Mouse (Mus musculus) liver, embryonic 15.5 days (tissue): Measurements from ENCODE around the gene Map4k2. TPM values are rescaled to one million over a fixed set of nuclear protein-coding genes. Genes with fewer than 3 reads are reported as not detected.

Source experiments
- ATAC-seq: fragments of 200-750 bp; cut with Nextera tagmentation; 2 replicates; pipeline ENCODE4 v1.8.0; 2017; ENCODE audit warnings: moderate number of reproducible peaks, mild to moderate bottlenecking, moderate library complexity; ENCODE audit not compliant: insufficient read depth
- H3K27ac ChIP-seq: fragments of 300-500 bp; sonication (generic); replicated peaks from 2 replicates; pipeline ENCODE4 v1.5.1; 2015; ENCODE audit warnings: mild to moderate bottlenecking, inconsistent platforms
- H3K27me3 ChIP-seq: fragments of 300-500 bp; sonication (generic); 2 replicates; pipeline ENCODE4 v1.6.1; 2015; ENCODE audit warnings: mild to moderate bottlenecking, inconsistent platforms
- H3K36me3 ChIP-seq: fragments of 300-500 bp; sonication (generic); replicated peaks from 2 replicates; pipeline ENCODE4 v1.6.1; 2015; ENCODE audit warnings: moderate library complexity, mild to moderate bottlenecking, inconsistent platforms
- H3K4me1 ChIP-seq: fragments of 300-500 bp; sonication (generic); replicated peaks from 2 replicates; pipeline ENCODE4 v1.6.1; 2015; ENCODE audit warnings: inconsistent platforms
- H3K4me2 ChIP-seq: fragments of 300-500 bp; sonication (generic); 2 replicates; pipeline ENCODE4 v1.6.1; 2015; ENCODE audit warnings: moderate library complexity, mild to moderate bottlenecking, inconsistent platforms
- H3K4me3 ChIP-seq: fragments of 300-500 bp; sonication (generic); replicated peaks from 2 replicates; pipeline ENCODE4 v1.5.1; 2015; ENCODE audit warnings: mild to moderate bottlenecking, inconsistent platforms
- H3K9ac ChIP-seq: fragments of 300-500 bp; sonication (generic); 2 replicates; pipeline ENCODE4 v1.6.1; 2015; ENCODE audit warnings: moderate library complexity, mild to moderate bottlenecking, inconsistent platforms
- H3K9me3 ChIP-seq: fragments of 300-500 bp; sonication (generic); replicated peaks from 2 replicates; pipeline ENCODE4 v1.6.1; 2016; ENCODE audit warnings: inconsistent platforms
- WGBS: fragments of 180-500 bp; shearing (Covaris S2); methylation state at CpG from one replicate; pipeline ENCODE4 v1.1.7; 2015; ENCODE audit warnings: mixed read lengths; ENCODE audit not compliant: insufficient replicate concordance; 5-methylcytosine and 5-hydroxymethylcytosine counted together
- polyA plus RNA-seq: library from polyadenylated mRNA; unstranded; fragments of >200 nt; fragmentation: Nextera tagmentation; extraction: Ambion mirVana; gene quantifications from 2 replicates; pipeline ENCODE4 v1.2.1, GENCODE M21; 2015

Gene Map4k2
- polyA plus RNA-seq, 1 experiment from 2014 or later: 7.7 TPM

- Histone ChIP-seq H3K4me2 (peak overlapping the region; percentile 74), H3K9ac (peak overlapping the region; percentile 97), H3K27ac (peak overlapping the region; percentile 95; the same call in 1 of the 2 replicates), H3K4me1 (peaks cover 31% of the 10 kb centered on the region), H3K4me3 (peak overlapping the region; percentile 87), H3K27me3 (no peaks in the 10 kb centered on the region), H3K9me3 (no peaks in the 10 kb centered on the region), H3K36me3 (peaks cover 59% of the 10 kb centered on the region)
- 0% methylated on average over 2 of the region's 2 CpGs for WGBS
- ATAC-seq: no peak
These were observed 23.9 kb downstream of the Map4k2 start for GRCm38 (mm10) chr19:6364842-6365241.

DNA sequence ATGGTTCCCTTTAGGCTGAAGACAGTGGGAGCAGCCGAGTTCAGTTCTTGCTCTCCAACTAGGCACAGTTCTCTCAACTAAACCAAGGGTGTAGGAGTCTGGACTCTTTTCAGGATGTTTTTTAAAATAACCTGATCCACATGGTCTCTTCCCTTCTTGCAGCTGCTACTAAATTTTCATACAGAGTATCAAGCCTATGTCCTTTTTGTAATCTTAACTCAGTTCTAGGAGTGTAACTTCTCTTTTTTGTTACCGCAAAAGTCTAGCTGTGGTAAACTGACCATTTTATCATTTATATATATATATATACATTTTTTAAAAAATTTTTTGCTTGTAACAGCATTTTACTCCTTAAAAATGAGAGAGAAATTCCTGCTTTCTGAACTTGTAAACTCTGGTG, 29.2 kb downstream of the Map4k2 start:
- Histone ChIP-seq H3K4me1 (peaks cover 13% of the 10 kb centered on the region), H3K36me3 (peaks cover 98% of the 10 kb centered on the region), H3K27ac (no peak overlapping the region), H3K9me3 (no peaks in the 10 kb centered on the region), H3K27me3 (no peaks in the 10 kb centered on the region), H3K9ac (no peak overlapping the region), H3K4me2 (no peak overlapping the region), H3K4me3 (no peak overlapping the region)
- 84% methylated on average over 2 of the region's 2 CpGs for WGBS
- ATAC-seq: no peak

- peaks cover 99% of the 10 kb centered on the region for H3K36me3 ChIP-seq
- WGBS: 92% methylated on average over 3 of the region's 3 CpGs
These were observed 31.5 kb downstream of the Map4k2 start for GRCm38 (mm10) chr19:6372433-6372832.

DNA sequence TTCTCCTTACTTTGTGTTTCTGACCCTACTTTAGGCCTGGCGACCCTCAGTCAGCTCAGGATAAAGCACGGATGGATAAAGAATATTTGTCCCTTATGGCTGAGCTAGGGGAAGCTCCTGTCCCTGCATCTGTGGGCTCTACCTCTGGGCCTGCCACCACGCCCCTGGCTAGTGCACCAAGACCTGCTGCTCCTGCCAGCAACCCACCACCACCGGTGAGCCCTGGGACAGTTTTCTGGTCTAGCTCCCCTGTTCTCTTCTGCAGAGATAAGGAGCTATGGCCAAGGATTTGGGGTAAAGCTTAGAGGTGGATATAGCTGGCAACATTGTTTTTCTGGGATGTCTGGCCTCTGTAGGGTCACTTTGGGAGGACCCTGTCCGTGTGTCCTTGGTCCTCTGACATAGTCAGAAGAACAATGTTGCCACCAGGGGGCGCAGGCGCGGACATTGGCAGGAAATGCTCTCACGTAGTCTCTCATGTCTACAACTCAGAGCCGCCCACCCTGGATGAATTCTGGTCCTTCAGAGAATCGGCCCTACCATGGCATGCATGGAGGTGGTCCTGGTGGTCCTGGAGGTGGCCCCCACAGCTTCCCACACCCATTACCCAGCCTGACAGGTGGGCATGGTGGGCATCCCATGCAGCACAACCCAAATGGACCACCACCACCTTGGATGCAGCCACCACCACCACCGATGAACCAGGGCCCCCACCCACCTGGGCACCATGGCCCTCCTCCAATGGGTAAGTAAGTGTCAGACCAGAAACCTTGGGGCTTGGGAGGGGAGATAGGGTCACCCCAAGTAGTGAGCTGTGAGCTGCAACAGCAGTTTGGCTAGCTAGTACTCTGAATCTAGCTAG, 32.8 kb downstream of the Map4k2 start:
- H3K4me2 ChIP-seq: no peak overlapping the region
- H3K27me3 ChIP-seq: no peaks in the 10 kb centered on the region
- no peaks in the 10 kb centered on the region for H3K9me3 ChIP-seq
- ATAC-seq: 0 out of 2 replicates have a peak, but pooled peaks have one; percentile 16
- no peak overlapping the region for H3K9ac ChIP-seq
- H3K27ac ChIP-seq: no peak overlapping the region
- WGBS: 60% methylated on average over 12 of the region's 12 CpGs
- no peak overlapping the region for H3K4me3 ChIP-seq
- H3K36me3 ChIP-seq: peaks cover 99% of the 10 kb centered on the region
- H3K4me1 ChIP-seq: no peaks in the 10 kb centered on the region

More at GRCm38 (mm10) chr19:6372433-6372832, 31.5 kb downstream of the Map4k2 start:
- Histone ChIP-seq H3K4me1 (no peaks in the 10 kb centered on the region; the same call in 1 of the 2 replicates), H3K4me3 (no peak overlapping the region), H3K9ac (no peak overlapping the region), H3K9me3 (no peaks in the 10 kb centered on the region), H3K27me3 (no peaks in the 10 kb centered on the region), H3K27ac (no peak overlapping the region; the same call in 1 of the 2 replicates), H3K4me2 (no peak overlapping the region)
- ATAC-seq: no peak

GRCm38 (mm10) chr19:6374571-6374970, 33.6 kb downstream of the Map4k2 start:
- WGBS: 97% methylated on average over 10 of the region's 10 CpGs
- no peak overlapping the region for H3K9ac ChIP-seq
- peaks cover 99% of the 10 kb centered on the region for H3K36me3 ChIP-seq
- H3K27ac ChIP-seq: no peak overlapping the region
- no peak overlapping the region for H3K4me2 ChIP-seq
- no peaks in the 10 kb centered on the region for H3K27me3 ChIP-seq
- H3K4me1 ChIP-seq: no peaks in the 10 kb centered on the region
- H3K4me3 ChIP-seq: no peak overlapping the region
- H3K9me3 ChIP-seq: no peaks in the 10 kb centered on the region
- ATAC-seq: no peak

GRCm38 (mm10) chr19:6375423-6376254, 34.7 kb downstream of the Map4k2 start:
- Histone ChIP-seq H3K4me2 (no peak overlapping the region), H3K27me3 (no peaks in the 10 kb centered on the region), H3K4me1 (no peaks in the 10 kb centered on the region), H3K36me3 (peaks cover 97% of the 10 kb centered on the region), H3K9me3 (no peaks in the 10 kb centered on the region), H3K4me3 (no peak overlapping the region), H3K27ac (no peak overlapping the region), H3K9ac (no peak overlapping the region)
- ATAC-seq: no peak
- WGBS: 91% methylated on average over 42 of the region's 42 CpGs

DNA sequence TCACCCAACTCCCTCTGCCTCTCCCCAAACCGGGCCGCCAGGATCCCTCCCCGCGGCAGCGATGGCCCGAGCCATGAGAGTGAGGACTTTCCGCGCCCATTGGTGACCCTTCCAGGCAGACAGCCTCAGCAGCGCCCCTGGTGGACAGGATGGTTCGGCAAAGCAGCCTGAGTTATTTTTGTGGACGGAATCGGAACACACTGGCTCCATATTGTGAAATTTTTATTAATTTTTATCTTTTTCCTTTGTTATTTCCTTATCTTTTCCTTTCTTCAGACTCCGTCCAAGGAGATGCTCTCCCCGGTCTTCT, 35.3 kb downstream of the Map4k2 start:
- no peak for ATAC-seq

DNA sequence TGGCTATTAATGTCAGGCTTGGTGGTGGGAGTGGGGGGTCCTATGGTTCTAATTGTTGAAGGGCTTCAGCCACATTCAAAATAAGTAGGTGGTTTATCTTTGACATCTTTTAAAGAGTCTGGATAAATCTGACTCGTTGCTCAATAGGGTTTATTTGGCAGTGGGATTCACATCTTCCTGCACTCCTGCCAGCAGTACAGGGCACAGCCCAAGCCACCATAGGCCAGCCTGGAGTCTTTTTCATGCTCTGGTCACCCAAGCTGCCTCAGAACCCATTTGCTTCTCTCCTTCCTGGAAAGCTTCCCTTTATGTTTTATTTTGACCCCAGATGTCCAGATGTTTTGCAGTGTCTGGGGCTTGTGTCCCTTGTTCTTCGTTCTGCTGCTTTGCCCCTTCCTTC, 35.7 kb downstream of the Map4k2 start:
- ATAC-seq: no peak
- Histone ChIP-seq H3K27ac (no peak overlapping the region), H3K4me2 (no peak overlapping the region), H3K4me1 (no peaks in the 10 kb centered on the region), H3K9me3 (no peaks in the 10 kb centered on the region), H3K9ac (no peak overlapping the region), H3K36me3 (peaks cover 89% of the 10 kb centered on the region), H3K27me3 (no peaks in the 10 kb centered on the region), H3K4me3 (no peak overlapping the region)
- 79% methylated on average over 2 of the region's 2 CpGs for WGBS

More for the DNA sequence above, 35.3 kb downstream of the Map4k2 start:
- Histone ChIP-seq H3K27me3 (no peaks in the 10 kb centered on the region), H3K4me2 (no peak overlapping the region), H3K9me3 (no peaks in the 10 kb centered on the region), H3K4me3 (no peak overlapping the region), H3K27ac (no peak overlapping the region), H3K4me1 (no peaks in the 10 kb centered on the region), H3K9ac (no peak overlapping the region), H3K36me3 (peaks cover 93% of the 10 kb centered on the region)
- 80% methylated on average over 14 of the region's 14 CpGs for WGBS

GRCm38 (mm10) chr19:6377327-6378040, 36.5 kb downstream of the Map4k2 start:
- Histone ChIP-seq H3K9me3 (no peaks in the 10 kb centered on the region), H3K27ac (no peak overlapping the region), H3K9ac (no peak overlapping the region), H3K36me3 (peaks cover 80% of the 10 kb centered on the region), H3K4me2 (no peak overlapping the region), H3K4me3 (no peak overlapping the region), H3K27me3 (no peaks in the 10 kb centered on the region), H3K4me1 (no peaks in the 10 kb centered on the region)
- WGBS: 85% methylated on average over 11 of the region's 11 CpGs
- no peak for ATAC-seq

- no peak overlapping the region for H3K4me3 ChIP-seq
- no peak overlapping the region for H3K27ac ChIP-seq
- H3K9ac ChIP-seq: no peak overlapping the region
- WGBS: 84% methylated on average over 9 of the region's 9 CpGs
- peaks cover 49% of the 10 kb centered on the region for H3K36me3 ChIP-seq
- no peaks in the 10 kb centered on the region for H3K27me3 ChIP-seq
- H3K9me3 ChIP-seq: no peaks in the 10 kb centered on the region
- no peak for ATAC-seq
- no peaks in the 10 kb centered on the region for H3K4me1 ChIP-seq
- H3K4me2 ChIP-seq: no peak overlapping the region
These were observed 39.7 kb downstream of the Map4k2 start for GRCm38 (mm10) chr19:6380411-6381166.
